Mouse (Mus musculus) cerebellum, postnatal 10 days (tissue): Measurements from ENCODE around the gene Cd3d.
"Not testable (repeated sequence)": the region's sequence is repeated elsewhere in the genome, so short reads cannot be mapped to it uniquely, and the experiment has no call there.

Source experiments
- DNase-seq, 2 experiments: peaks; one replicate each; pipeline ENCODE4 v3.0.0; 2021; ENCODE audit warnings: mixed read lengths in 2 of 2

Cd3d gene

GRCm38 (mm10) chr9:44981676-44982075, at the start of gene Cd3d:
Cd3d (plus strand) TSS chr9:44981786.
- DNase-seq: no peak

- DNase-seq: no peak
Measured at GRCm38 (mm10) chr9:44941756-44942155, 39.8 kb upstream of the Cd3d start.

GRCm38 (mm10) chr9:44942421-44942820, 39.2 kb upstream of the Cd3d start:
- DNase-seq: peak; percentile 54 to 69

- DNase-seq: no peak
Measured at GRCm38 (mm10) chr9:44946185-44946695, 35.3 kb upstream of the Cd3d start.

- DNase-seq: no peak
Measured at GRCm38 (mm10) chr9:44947836-44948235, 33.8 kb upstream of the Cd3d start.

GRCm38 (mm10) chr9:44954432-44954831, 27.2 kb upstream of the Cd3d start:
- no peak for DNase-seq

- DNase-seq: peak; percentile 100
Measured at GRCm38 (mm10) chr9:44965126-44965832, 16.3 kb upstream of the Cd3d start, which contains the start of gene Ube4a. Ube4a (minus strand) TSS chr9:44965600.

GRCm38 (mm10) chr9:44965833-44966466, 15.6 kb upstream of the Cd3d start:
- no peak for DNase-seq

- peak; percentile 84 to 88 for DNase-seq
Measured at GRCm38 (mm10) chr9:44966815-44967242, 14.8 kb upstream of the Cd3d start.

- DNase-seq: not testable (repeated sequence)
Measured at GRCm38 (mm10) chr9:44967763-44968162, 13.8 kb upstream of the Cd3d start.

GRCm38 (mm10) chr9:44969450-44969849, 12.1 kb upstream of the Cd3d start:
- peak in 1 of 2 experiments; percentile 17 for DNase-seq

GRCm38 (mm10) chr9:44977813-44978212, 3.8 kb upstream of the Cd3d start:
- no peak for DNase-seq

GRCm38 (mm10) chr9:44979806-44980205, 1.8 kb upstream of the Cd3d start:
- DNase-seq: no peak

GRCm38 (mm10) chr9:44980242-44980641, 1.3 kb upstream of the Cd3d start, which contains the start of gene Cd3g:
Cd3g (minus strand) TSS chr9:44980431.
- DNase-seq: no peak

GRCm38 (mm10) chr9:44981104-44981503, 482 bp upstream of the Cd3d start:
- no peak for DNase-seq

GRCm38 (mm10) chr9:44982081-44982480, 495 bp downstream of the Cd3d start:
- no peak for DNase-seq

- no peak for DNase-seq
Measured at GRCm38 (mm10) chr9:44982531-44982930, 945 bp downstream of the Cd3d start.

GRCm38 (mm10) chr9:44983001-44983400, 1.4 kb downstream of the Cd3d start:
- DNase-seq: no peak

GRCm38 (mm10) chr9:44985721-44986161, 4.2 kb downstream of the Cd3d start:
- DNase-seq: no peak

- no peak for DNase-seq
Measured at GRCm38 (mm10) chr9:44986242-44986781, 4.7 kb downstream of the Cd3d start.

- no peak for DNase-seq
Measured at GRCm38 (mm10) chr9:44986976-44987375, 5.4 kb downstream of the Cd3d start.

- peak in 1 of 2 experiments; percentile 23 for DNase-seq
Measured at GRCm38 (mm10) chr9:44991821-44992220, 10.2 kb downstream of the Cd3d start.

- peak; percentile 91 to 95 for DNase-seq
Measured at GRCm38 (mm10) chr9:44992271-44992670, 10.7 kb downstream of the Cd3d start.

- DNase-seq: no peak
Measured at GRCm38 (mm10) chr9:44993268-44993667, 11.7 kb downstream of the Cd3d start.
